Mouse (Mus musculus) v-Abl transformed pro-B cells (cell line): Measurements from ENCODE around the gene Phldb3.

Source experiments
- in situ Hi-C, 2 experiments: fragments of 400-800 bp; cut with MboI; formaldehyde crosslinking; loops; one replicate each; pipeline ENCODE4 v1.15.1; 2025; ENCODE audit not compliant: unreplicated experiment in 2 of 2

Phldb3 gene

GRCm38 (mm10) chr7:24610144-24610878 is at the start of gene Phldb3:
TSS of gene Phldb3 (plus strand) at chr7:24610763.
- in situ Hi-C loops: no loop called here

GRCm38 (mm10) chr7:24561450-24561849 is 49.1 kb upstream of the Phldb3 start:
- in situ Hi-C loops: loop anchor here (10.0 to 25.0 kb wide), 4 partner anchors 47 to 1151 kb away; partner anchors contain the start of genes AC161166.1 (in 1 of the 2), B3gnt8 (in 1 of the 2), Ccdc97 (in 1 of the 2) and Pafah1b3 (in 1 of the 2)

- in situ Hi-C loops: loop anchor here (10.0 to 25.0 kb wide), 4 partner anchors 49 to 1149 kb away; partner anchors contain the start of genes AC161166.1 (in 1 of the 2), B3gnt8 (in 1 of the 2), Ccdc97 (in 1 of the 2) and Pafah1b3 (in 1 of the 2)
Measured at GRCm38 (mm10) chr7:24563191-24563836, 47.2 kb upstream of the Phldb3 start.

GRCm38 (mm10) chr7:24563837-24564206 is 46.7 kb upstream of the Phldb3 start:
- in situ Hi-C loops: loop anchor here (10.0 to 25.0 kb wide), 4 partner anchors 49 to 1148 kb away; partner anchors contain the start of genes AC161166.1 (in 1 of the 2), B3gnt8 (in 1 of the 2), Ccdc97 (in 1 of the 2) and Pafah1b3 (in 1 of the 2)

- in situ Hi-C loops: loop anchor here (5.0 to 25.0 kb wide), 5 partner anchors 32 to 1148 kb away; partner anchors contain the start of genes Irgq (in 2 of the 2), AC161166.1 (in 1 of the 2), B3gnt8 (in 1 of the 2) and Ccdc97 (in 1 of the 2)
Measured at GRCm38 (mm10) chr7:24564607-24565265, 45.8 kb upstream of the Phldb3 start.

GRCm38 (mm10) chr7:24565627-24566026 is 44.9 kb upstream of the Phldb3 start:
- in situ Hi-C loops: loop anchor here (5.0 to 25.0 kb wide), 5 partner anchors 33 to 1147 kb away; partner anchors contain the start of genes Irgq (in 2 of the 2), AC161166.1 (in 1 of the 2), B3gnt8 (in 1 of the 2) and Ccdc97 (in 1 of the 2)

- in situ Hi-C loops: loop anchor here (5.0 to 25.0 kb wide), 5 partner anchors 34 to 1146 kb away; partner anchors contain the start of genes Irgq (in 2 of the 2), AC161166.1 (in 1 of the 2), B3gnt8 (in 1 of the 2) and Ccdc97 (in 1 of the 2)
Measured at GRCm38 (mm10) chr7:24566206-24566605, 44.4 kb upstream of the Phldb3 start.

- in situ Hi-C loops: loop anchor here (5.0 to 25.0 kb wide), 5 partner anchors 36 to 1144 kb away; partner anchors contain the start of genes Irgq (in 2 of the 2), AC161166.1 (in 1 of the 2), B3gnt8 (in 1 of the 2) and Ccdc97 (in 1 of the 2)
Measured at GRCm38 (mm10) chr7:24568512-24568911, 42.1 kb upstream of the Phldb3 start.

- in situ Hi-C loops: loop anchor here in 1 of 2 experiments (25.0 kb wide), 3 partner anchors 716 to 1141 kb away; partner anchors contain the start of genes B3gnt8, Ccdc97 and Pafah1b3
Measured at GRCm38 (mm10) chr7:24571071-24571470, 39.5 kb upstream of the Phldb3 start.

GRCm38 (mm10) chr7:24572455-24572854 is 38.1 kb upstream of the Phldb3 start:
- in situ Hi-C loops: loop anchor here in 1 of 2 experiments (25.0 kb wide), 3 partner anchors 715 to 1140 kb away; partner anchors contain the start of genes B3gnt8, Ccdc97 and Pafah1b3

GRCm38 (mm10) chr7:24574224-24574796 is 36.3 kb upstream of the Phldb3 start:
- in situ Hi-C loops: loop anchor here in 1 of 2 experiments (25.0 kb wide), 3 partner anchors 713 to 1138 kb away; partner anchors contain the start of genes B3gnt8, Ccdc97 and Pafah1b3

- in situ Hi-C loops: no loop called here
Measured at GRCm38 (mm10) chr7:24577811-24578210, 32.8 kb upstream of the Phldb3 start.

GRCm38 (mm10) chr7:24584876-24585275 is 25.7 kb upstream of the Phldb3 start:
- in situ Hi-C loops: no loop called here

GRCm38 (mm10) chr7:24585995-24586394 is 24.6 kb upstream of the Phldb3 start:
- in situ Hi-C loops: no loop called here

GRCm38 (mm10) chr7:24586828-24587227 is 23.7 kb upstream of the Phldb3 start:
- in situ Hi-C loops: no loop called here

- in situ Hi-C loops: no loop called here
Measured at GRCm38 (mm10) chr7:24587330-24588105, 23.0 kb upstream of the Phldb3 start, which contains the start of the genes Ethe1 and Zfp575. TSS of gene Ethe1 (plus strand) at chr7:24587543. TSS of gene Zfp575 (minus strand) at chr7:24587641.

GRCm38 (mm10) chr7:24588336-24588735 is 22.2 kb upstream of the Phldb3 start:
- in situ Hi-C loops: no loop called here

GRCm38 (mm10) chr7:24591735-24592134 is 18.8 kb upstream of the Phldb3 start:
- in situ Hi-C loops: no loop called here

GRCm38 (mm10) chr7:24592163-24592562 is 18.4 kb upstream of the Phldb3 start:
- in situ Hi-C loops: no loop called here
